Mouse (Mus musculus) hindbrain, postnatal 0 days (tissue): ENCODE data around the gene Gxylt2. TPM values are rescaled to one million over a fixed set of nuclear protein-coding genes. Genes with fewer than 3 reads are reported as not detected.

Source experiments
- ATAC-seq: fragments of 200-750 bp; cut with Nextera tagmentation; 2 replicates; pipeline ENCODE4 v1.8.0; 2017; ENCODE audit warnings: mild to moderate bottlenecking, moderate TSS enrichment, moderate library complexity
- DNase-seq: peaks from one replicate; pipeline ENCODE4 v3.0.0-alpha.2; 2015; ENCODE audit warnings: low spot score
- H3K27ac ChIP-seq: fragments of 300-500 bp; sonication (generic); 2 replicates; pipeline ENCODE4 v1.5.1; 2014; ENCODE audit warnings: mild to moderate bottlenecking
- H3K27me3 ChIP-seq: fragments of 300-500 bp; sonication (generic); 2 replicates; pipeline ENCODE4 v1.6.1; 2014; ENCODE audit warnings: low read length, mixed read lengths; ENCODE audit not compliant: insufficient read depth
- H3K36me3 ChIP-seq: fragments of 300-500 bp; sonication (generic); 2 replicates; pipeline ENCODE4 v1.6.1; 2014; ENCODE audit warnings: low read length, mixed read lengths; ENCODE audit not compliant: insufficient read depth
- H3K4me1 ChIP-seq: fragments of 300-500 bp; sonication (generic); 2 replicates; pipeline ENCODE4 v1.6.1; 2014; ENCODE audit warnings: antibody characterized with exemption, low read length, mixed read lengths; ENCODE audit not compliant: insufficient read depth
- H3K4me2 ChIP-seq: fragments of 300-500 bp; sonication (generic); 2 replicates; pipeline ENCODE4 v1.6.1; 2014; ENCODE audit warnings: low read depth, mild to moderate bottlenecking, low read length, moderate library complexity, mixed read lengths
- H3K4me3 ChIP-seq: fragments of 300-500 bp; sonication (generic); 2 replicates; pipeline ENCODE4 v1.5.1; 2014; ENCODE audit warnings: low read length
- H3K9ac ChIP-seq: fragments of 300-500 bp; sonication (generic); replicated peaks from 2 replicates; pipeline ENCODE4 v1.6.1; 2014; ENCODE audit warnings: mild to moderate bottlenecking, low read length, moderate library complexity, mixed read lengths
- H3K9me3 ChIP-seq: fragments of 300-500 bp; sonication (generic); 2 replicates; pipeline ENCODE4 v1.6.1; 2016; ENCODE audit warnings: low read length, mixed read lengths
- CTCF ChIP-seq: IDR thresholded peaks from 2 replicates; pipeline ENCODE4 v1.5.1; 2016; ENCODE audit warnings: antibody characterized with exemption, control low read depth, low read depth
- WGBS: fragments of 180-500 bp; shearing (Covaris S2); extraction: QIAGEN DNeasy Blood & Tissue Kit; methylation state at CpG from one replicate; pipeline ENCODE4 v1.1.7; 2014; 5-methylcytosine and 5-hydroxymethylcytosine counted together
- polyA plus RNA-seq: library from polyadenylated mRNA; unstranded; fragments of >200 nt; fragmentation: Nextera tagmentation; extraction: Ambion mirVana; gene quantifications from 2 replicates; pipeline ENCODE4 v1.2.1, GENCODE M21; 2015
- total RNA-seq: library from RNA; depleted of rRNA; stranded (reverse); fragments of >200 nt; gene quantifications from 2 replicates; pipeline ENCODE4 v1.2.3, GENCODE M21; 2014

Gene Gxylt2
- total and polyA plus RNA-seq, 2 experiments from 2014 or later: 2.4 to 2.5 TPM

GRCm38 (mm10) chr6:100709483-100709882, 4.9 kb downstream of the Gxylt2 start:
- Histone ChIP-seq H3K4me2 (no peak overlapping the region), H3K27me3 (peaks cover 5% of the 10 kb centered on the region; the same call in 1 of the 2 replicates), H3K27ac (no peak overlapping the region), H3K9ac (no peak overlapping the region), H3K4me3 (no peak overlapping the region), H3K9me3 (no peaks in the 10 kb centered on the region), H3K4me1 (0 out of 2 replicates have a peak, but pooled peaks cover 3% of the 10 kb centered on the region), H3K36me3 (no peaks in the 10 kb centered on the region)
- WGBS: 10% methylated on average over 7 of the region's 7 CpGs
- DNase-seq (peak; percentile 66), ATAC-seq (peak; percentile 71)
- no peak for TF ChIP-seq CTCF

- DNase-seq: peak; percentile 51
- Histone ChIP-seq H3K27me3 (peaks cover 5% of the 10 kb centered on the region; the same call in 1 of the 2 replicates), H3K9ac (no peak overlapping the region), H3K4me1 (0 out of 2 replicates have a peak, but pooled peaks cover 3% of the 10 kb centered on the region), H3K4me2 (no peak overlapping the region), H3K36me3 (no peaks in the 10 kb centered on the region), H3K4me3 (no peak overlapping the region), H3K27ac (no peak overlapping the region), H3K9me3 (no peaks in the 10 kb centered on the region)
- peak; percentile 46; the same call in 1 of the 2 replicates for TF ChIP-seq CTCF
- 37% methylated on average over 4 of the region's 4 CpGs for WGBS
- no peak for ATAC-seq
Observed at GRCm38 (mm10) chr6:100710170-100710569, 5.6 kb downstream of the Gxylt2 start.

GRCm38 (mm10) chr6:100710866-100711265, 6.3 kb downstream of the Gxylt2 start:
- no peak for DNase-seq
- ATAC-seq: no peak
- Histone ChIP-seq H3K4me3 (no peak overlapping the region), H3K9me3 (no peaks in the 10 kb centered on the region), H3K27ac (no peak overlapping the region), H3K27me3 (no peaks in the 10 kb centered on the region; the same call in 1 of the 2 replicates), H3K4me2 (no peak overlapping the region), H3K36me3 (no peaks in the 10 kb centered on the region), H3K4me1 (no peaks in the 10 kb centered on the region), H3K9ac (no peak overlapping the region)
- no peak for TF ChIP-seq CTCF
- 81% methylated on average over 5 of the region's 5 CpGs for WGBS

GRCm38 (mm10) chr6:100715296-100715828, 10.8 kb downstream of the Gxylt2 start:
- Histone ChIP-seq H3K9ac (no peak overlapping the region), H3K4me2 (no peak overlapping the region), H3K36me3 (no peaks in the 10 kb centered on the region), H3K9me3 (no peaks in the 10 kb centered on the region), H3K4me1 (no peaks in the 10 kb centered on the region), H3K27me3 (no peaks in the 10 kb centered on the region), H3K27ac (no peak overlapping the region), H3K4me3 (no peak overlapping the region)
- ATAC-seq (no peak), DNase-seq (no peak)
- WGBS: 89% methylated on average over 8 of the region's 8 CpGs
- TF ChIP-seq CTCF: no peak

GRCm38 (mm10) chr6:100716152-100716551, 11.6 kb downstream of the Gxylt2 start:
- TF ChIP-seq CTCF: no peak
- no peak overlapping the region for H3K9ac ChIP-seq
- H3K9me3 ChIP-seq: no peaks in the 10 kb centered on the region
- ATAC-seq: no peak
- H3K27ac ChIP-seq: no peak overlapping the region
- no peaks in the 10 kb centered on the region for H3K4me1 ChIP-seq
- 79% methylated on average over 7 of the region's 7 CpGs for WGBS
- H3K36me3 ChIP-seq: no peaks in the 10 kb centered on the region
- no peak for DNase-seq
- H3K27me3 ChIP-seq: no peaks in the 10 kb centered on the region
- H3K4me2 ChIP-seq: no peak overlapping the region
- H3K4me3 ChIP-seq: no peak overlapping the region

- ATAC-seq (no peak), DNase-seq (no peak)
- Histone ChIP-seq H3K36me3 (no peaks in the 10 kb centered on the region), H3K4me3 (no peak overlapping the region), H3K4me1 (no peaks in the 10 kb centered on the region), H3K27ac (no peak overlapping the region), H3K4me2 (no peak overlapping the region), H3K9ac (no peak overlapping the region), H3K9me3 (no peaks in the 10 kb centered on the region), H3K27me3 (no peaks in the 10 kb centered on the region)
- TF ChIP-seq CTCF: no peak
- WGBS: 78% methylated on average over 8 of the region's 8 CpGs
Observed at GRCm38 (mm10) chr6:100716817-100717216, 12.3 kb downstream of the Gxylt2 start.

GRCm38 (mm10) chr6:100720098-100720501, 15.6 kb downstream of the Gxylt2 start:
- Histone ChIP-seq H3K27me3 (no peaks in the 10 kb centered on the region), H3K4me1 (no peaks in the 10 kb centered on the region), H3K9me3 (no peaks in the 10 kb centered on the region), H3K4me2 (no peak overlapping the region), H3K4me3 (no peak overlapping the region), H3K9ac (no peak overlapping the region), H3K36me3 (no peaks in the 10 kb centered on the region), H3K27ac (no peak overlapping the region)
- WGBS: 71% methylated on average over 6 of the region's 6 CpGs
- DNase-seq: no peak
- ATAC-seq: no peak
- TF ChIP-seq CTCF: no peak
